Mouse (Mus musculus) embryonic fibroblast, embryonic 13.5 days (primary cell): ENCODE results near the gene Itgbl1. TPM values are rescaled to one million over a fixed set of nuclear protein-coding genes. Genes with fewer than 3 reads are reported as not detected.
A peak's percentile ranks its signal among the peaks of the same experiment; 100 is the strongest.
"Not testable (repeated sequence)": the region's sequence is repeated elsewhere in the genome, so short reads cannot be mapped to it uniquely, and the experiment has no call there.

Source experiments
- H3K27ac ChIP-seq: 2 replicates; pipeline ENCODE4 v1.5.1; 2012; ENCODE audit warnings: low read length, control low read depth, inconsistent platforms; ENCODE audit not compliant: insufficient read depth
- H3K4me1 ChIP-seq: 2 replicates; pipeline ENCODE4 v1.6.1; 2011; ENCODE audit warnings: low read length; ENCODE audit not compliant: control insufficient read depth, insufficient read depth
- H3K4me3 ChIP-seq: 2 replicates; pipeline ENCODE4 v1.5.1; 2011; ENCODE audit warnings: mild to moderate bottlenecking, control low read depth, low read length; ENCODE audit not compliant: insufficient read depth
- CTCF ChIP-seq: IDR thresholded peaks from 2 replicates; pipeline ENCODE4 v1.5.1; 2011; ENCODE audit warnings: mild to moderate bottlenecking, control low read depth, low read length, moderate library complexity, borderline replicate concordance; ENCODE audit not compliant: insufficient read depth
- POLR2A ChIP-seq: IDR thresholded peaks from 2 replicates; pipeline ENCODE4 v1.6.1; 2011; ENCODE audit warnings: low read depth, mild to moderate bottlenecking, control low read depth, low read length, moderate library complexity
- polyA plus RNA-seq: library from polyadenylated mRNA; stranded (reverse); fragments of >200 nt; gene quantifications from 2 replicates; pipeline ENCODE4 v1.2.4, GENCODE M21; 2011; ENCODE audit warnings: low read depth; ENCODE audit not compliant: missing spikeins, insufficient read length

Itgbl1 gene
- 18.7 and 39.7 TPM in 2 replicates for polyA plus RNA-seq

- Histone ChIP-seq H3K4me3 (peak within 1 kb of the TSS; percentile 5; the same call in 1 of the 2 replicates), H3K27ac (peak within 1 kb of the TSS; percentile 15), H3K4me1 (peaks cover 7% of the 10 kb centered on the region)
- TF ChIP-seq POLR2A (no peak; the same call in 1 of the 2 replicates), CTCF (no peak)
These were observed at the start of gene Itgbl1 for GRCm38 (mm10) chr14:123659921-123660385. Gene Itgbl1 (plus strand): TSS chr14:123659971.

GRCm38 (mm10) chr14:123622969-123623368 is 36.8 kb upstream of the Itgbl1 start:
- no peak for TF ChIP-seq POLR2A
- no peak for TF ChIP-seq CTCF
- no peaks in the 10 kb centered on the region for H3K4me1 ChIP-seq

GRCm38 (mm10) chr14:123626501-123627179 is 33.1 kb upstream of the Itgbl1 start, which contains the start of gene Nalcn:
Gene Nalcn (minus strand): TSS chr14:123627144.
- Histone ChIP-seq H3K27ac (no peak within 1 kb of the TSS), H3K4me1 (no peaks in the 10 kb centered on the region), H3K4me3 (peak within 1 kb of the TSS; percentile 21)
- TF ChIP-seq POLR2A: no peak
- TF ChIP-seq CTCF: no peak

More at GRCm38 (mm10) chr14:123622969-123623368, 36.8 kb upstream of the Itgbl1 start:
- Histone ChIP-seq H3K4me3 (no peak overlapping the region), H3K27ac (no peak overlapping the region)

- Histone ChIP-seq H3K27ac (no peak overlapping the region), H3K4me3 (peak overlapping the region; percentile 21; the same call in 1 of the 2 replicates), H3K4me1 (no peaks in the 10 kb centered on the region)
- TF ChIP-seq POLR2A (no peak), CTCF (no peak)
These were observed 32.6 kb upstream of the Itgbl1 start for GRCm38 (mm10) chr14:123627180-123627562.

GRCm38 (mm10) chr14:123661091-123661491 is 1.3 kb downstream of the Itgbl1 start:
- H3K4me1 ChIP-seq: peaks cover 7% of the 10 kb centered on the region
- no peak overlapping the region for H3K4me3 ChIP-seq
- peak overlapping the region; percentile 43 for H3K27ac ChIP-seq
- no peak for TF ChIP-seq POLR2A
- peak; percentile 30; the same call in 1 of the 2 replicates for TF ChIP-seq CTCF

- Histone ChIP-seq H3K27ac (peak overlapping the region; percentile 98), H3K4me3 (no peak overlapping the region), H3K4me1 (peaks cover 7% of the 10 kb centered on the region)
- TF ChIP-seq CTCF (no peak), POLR2A (no peak)
These were observed 2.6 kb downstream of the Itgbl1 start for GRCm38 (mm10) chr14:123662386-123662785.

- TF ChIP-seq POLR2A (no peak), CTCF (no peak)
- Histone ChIP-seq H3K4me3 (no peak overlapping the region), H3K27ac (peak overlapping the region; percentile 98), H3K4me1 (peaks cover 7% of the 10 kb centered on the region)
These were observed 3.4 kb downstream of the Itgbl1 start for GRCm38 (mm10) chr14:123663206-123663605.

- TF ChIP-seq POLR2A (no peak), CTCF (no peak)
- Histone ChIP-seq H3K27ac (peak overlapping the region; percentile 92), H3K4me3 (no peak overlapping the region), H3K4me1 (peaks cover 7% of the 10 kb centered on the region)
These were observed 4.7 kb downstream of the Itgbl1 start for GRCm38 (mm10) chr14:123664451-123664850.

GRCm38 (mm10) chr14:123671076-123671475 is 11.3 kb downstream of the Itgbl1 start:
- not testable (repeated sequence) for H3K27ac ChIP-seq, H3K4me3 ChIP-seq, H3K4me1 ChIP-seq

GRCm38 (mm10) chr14:123678091-123678490 is 18.3 kb downstream of the Itgbl1 start:
- no peak for TF ChIP-seq CTCF
- TF ChIP-seq POLR2A: no peak
- Histone ChIP-seq H3K4me3 (no peak overlapping the region), H3K27ac (no peak overlapping the region), H3K4me1 (no peaks in the 10 kb centered on the region)
